Mouse (Mus musculus) megakaryocyte, embryonic 14.5 days (primary cell): ENCODE data around the gene Abca14. TPM values are rescaled to one million over a fixed set of nuclear protein-coding genes. Genes with fewer than 3 reads are reported as not detected.

Experiments used
- H3K27me3 ChIP-seq: replicated peaks from 2 replicates; pipeline ENCODE3; 2012; ENCODE audit warnings: inconsistent platforms
- H3K36me3 ChIP-seq: replicated peaks from 2 replicates; pipeline ENCODE3; 2012; ENCODE audit warnings: low read length, inconsistent platforms, mixed read lengths
- H3K4me1 ChIP-seq: 2 replicates; pipeline ENCODE4 v1.6.1; 2012; ENCODE audit warnings: inconsistent platforms
- H3K4me3 ChIP-seq: replicated peaks from 2 replicates; pipeline ENCODE3; 2012; ENCODE audit warnings: moderate library complexity, mild to moderate bottlenecking, inconsistent platforms
- H3K9me3 ChIP-seq: 2 replicates; pipeline ENCODE4 v1.6.1; 2012; ENCODE audit warnings: inconsistent platforms
- FLI1 ChIP-seq: IDR thresholded peaks from 2 replicates; pipeline ENCODE4 v1.6.1; 2012; ENCODE audit warnings: low read length, inconsistent platforms, mixed read lengths
- GATA1 ChIP-seq: IDR thresholded peaks from 3 replicates; pipeline ENCODE4 v1.6.1; 2012; ENCODE audit warnings: mixed read lengths, low read length, inconsistent platforms, borderline replicate concordance
- polyA plus RNA-seq: library from polyadenylated mRNA; stranded (reverse); fragments of >175 nt; gene quantifications from 2 replicates; pipeline ENCODE4 v1.2.3, GENCODE M21; 2012; ENCODE audit warnings: low replicate concordance; ENCODE audit not compliant: insufficient read depth

Abca14 gene
- polyA plus RNA-seq, 1 experiment = not detected

- TF ChIP-seq GATA1 (no peak), FLI1 (no peak)
- Histone ChIP-seq H3K4me1 (no peaks in the 10 kb centered on the region), H3K9me3 (peaks cover 4% of the 10 kb centered on the region; the same call in 1 of the 2 replicates), H3K36me3 (no peaks in the 10 kb centered on the region), H3K4me3 (no peak overlapping the region), H3K27me3 (no peaks in the 10 kb centered on the region)
Measured at GRCm38 (mm10) chr7:120178935-120179334, 24.8 kb upstream of the Abca14 start.

DNA sequence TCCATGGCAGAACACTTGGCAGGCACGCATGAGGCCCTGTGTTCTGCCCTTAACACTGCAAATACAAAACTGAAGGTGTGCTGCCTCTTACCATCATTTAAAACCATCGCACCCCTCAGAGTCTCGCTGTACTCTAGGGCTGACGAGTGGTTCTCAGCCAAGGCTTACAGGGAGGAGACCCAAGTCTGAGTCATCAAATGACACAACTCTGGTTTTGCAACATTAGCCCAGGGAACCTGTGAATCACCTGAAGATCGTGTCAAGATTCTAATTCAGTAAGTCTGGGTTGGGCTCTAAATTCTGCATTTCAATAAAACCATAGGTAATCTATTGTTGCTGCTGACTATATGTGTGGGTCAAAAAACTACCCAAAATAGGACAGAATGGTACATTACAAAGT, 23.2 kb upstream of the Abca14 start:
- no peaks in the 10 kb centered on the region for H3K4me1 ChIP-seq
- peaks cover 4% of the 10 kb centered on the region; the same call in 1 of the 2 replicates for H3K9me3 ChIP-seq
- H3K36me3 ChIP-seq = no peaks in the 10 kb centered on the region
- H3K27me3 ChIP-seq = no peaks in the 10 kb centered on the region
- no peak overlapping the region for H3K4me3 ChIP-seq
- TF ChIP-seq GATA1 = no peak
- TF ChIP-seq FLI1 = no peak

DNA sequence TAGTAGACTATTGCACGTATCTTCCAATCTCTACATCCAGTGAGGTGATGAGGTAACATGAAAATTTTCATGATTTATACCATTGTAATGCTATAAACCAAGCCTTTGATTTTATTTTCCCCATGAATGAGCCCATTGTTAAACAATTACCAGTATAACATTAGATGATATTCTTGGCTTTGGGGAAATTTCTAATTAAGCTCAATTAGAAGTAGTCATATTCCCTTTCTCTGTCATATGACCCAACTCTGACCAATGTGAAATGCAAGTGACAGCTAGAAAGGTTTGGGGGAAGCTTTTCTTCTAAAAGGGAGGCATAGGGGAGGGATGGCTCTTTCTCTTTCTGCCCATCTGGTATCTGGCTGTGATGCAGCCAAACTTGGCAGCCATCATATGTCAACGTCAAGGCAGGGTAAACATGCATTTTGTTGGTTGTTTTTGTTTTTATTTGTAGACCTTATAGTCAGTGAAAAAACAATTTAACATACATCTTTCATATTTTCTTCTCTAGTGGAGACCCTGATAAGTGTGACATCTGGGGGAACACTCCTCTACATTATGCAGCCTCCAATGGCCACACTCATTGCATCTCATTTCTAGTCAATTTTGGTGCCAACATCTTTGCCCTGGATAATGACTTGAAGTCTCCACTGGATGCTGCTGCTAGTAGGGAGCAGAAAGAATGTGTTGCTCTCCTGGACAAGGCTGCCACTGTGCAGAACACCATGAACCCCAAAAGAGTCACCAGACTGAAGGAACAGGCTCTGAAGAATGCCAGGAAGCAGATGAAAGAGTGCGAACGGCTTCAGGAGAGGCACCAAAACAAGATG, 22.1 kb upstream of the Abca14 start:
- no peaks in the 10 kb centered on the region for H3K36me3 ChIP-seq
- H3K4me1 ChIP-seq = no peaks in the 10 kb centered on the region
- no peak overlapping the region for H3K4me3 ChIP-seq
- TF ChIP-seq FLI1 (no peak), GATA1 (no peak)
- H3K9me3 ChIP-seq = peaks cover 4% of the 10 kb centered on the region; the same call in 1 of the 2 replicates
- no peaks in the 10 kb centered on the region for H3K27me3 ChIP-seq

DNA sequence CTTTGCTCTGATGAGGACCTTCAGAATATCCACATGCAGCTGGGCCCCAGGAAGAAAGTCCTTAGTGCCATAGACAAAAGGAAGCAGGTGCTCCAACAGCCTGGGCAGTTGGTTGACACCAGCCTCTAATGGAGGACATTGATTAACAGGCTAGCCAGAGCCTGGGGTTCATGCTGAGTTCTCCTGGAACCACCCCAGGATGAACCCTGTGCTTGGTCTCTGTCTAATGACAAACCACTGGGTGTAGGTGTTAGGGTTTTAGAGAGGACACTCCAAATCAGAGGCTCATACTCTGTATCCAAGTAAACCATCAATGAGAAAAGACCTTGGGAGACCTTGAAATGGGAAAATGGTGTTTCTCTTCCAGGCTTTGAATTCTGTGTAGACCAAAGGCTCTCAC, 20.9 kb upstream of the Abca14 start:
- Histone ChIP-seq H3K9me3 (peaks cover 4% of the 10 kb centered on the region; the same call in 1 of the 2 replicates), H3K4me1 (no peaks in the 10 kb centered on the region), H3K4me3 (no peak overlapping the region), H3K27me3 (no peaks in the 10 kb centered on the region), H3K36me3 (no peaks in the 10 kb centered on the region)
- TF ChIP-seq FLI1 (no peak), GATA1 (no peak)

- no peaks in the 10 kb centered on the region for H3K4me1 ChIP-seq
- no peaks in the 10 kb centered on the region for H3K36me3 ChIP-seq
- H3K9me3 ChIP-seq = no peaks in the 10 kb centered on the region
- no peak for TF ChIP-seq GATA1
- no peak for TF ChIP-seq FLI1
- H3K27me3 ChIP-seq = no peaks in the 10 kb centered on the region
- no peak overlapping the region for H3K4me3 ChIP-seq
Measured at GRCm38 (mm10) chr7:120188946-120189345, 14.8 kb upstream of the Abca14 start.

DNA sequence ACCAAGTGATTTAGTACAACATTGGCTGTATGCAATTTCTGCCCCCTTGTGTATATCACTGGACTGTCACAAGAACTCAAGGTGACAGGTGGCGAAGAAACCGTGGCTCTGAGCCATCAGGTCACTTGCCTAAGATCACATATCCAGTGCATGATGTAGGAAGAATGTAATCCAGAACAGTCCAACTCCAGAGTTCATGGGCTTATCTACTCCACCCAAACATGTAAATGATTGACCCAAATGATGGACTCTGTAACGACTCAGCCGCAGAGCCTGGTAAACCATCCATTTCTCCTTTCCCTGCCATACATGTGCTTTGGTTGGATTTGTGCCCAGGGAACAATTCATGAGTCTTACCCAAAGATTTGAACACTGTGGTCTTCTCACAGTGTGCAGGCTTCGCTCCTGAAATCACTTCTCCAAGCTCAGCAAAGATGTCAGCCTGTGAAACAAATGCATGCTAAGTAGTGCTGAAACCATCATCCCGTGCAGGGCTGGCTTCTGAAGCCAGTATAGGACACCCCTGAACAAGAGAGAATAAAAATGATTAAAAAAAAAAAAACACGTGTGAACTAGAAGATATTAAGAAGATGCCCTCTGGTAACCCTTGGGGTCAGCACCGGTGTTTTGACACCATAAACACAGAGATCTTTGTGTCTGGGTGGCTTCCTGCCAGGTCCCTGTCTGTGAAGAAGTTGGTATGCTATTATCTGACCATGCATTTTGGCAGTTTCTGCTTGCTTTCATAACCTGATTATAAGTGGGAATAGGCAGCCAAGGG, 14.2 kb upstream of the Abca14 start:
- Histone ChIP-seq H3K36me3 (no peaks in the 10 kb centered on the region), H3K4me1 (no peaks in the 10 kb centered on the region), H3K9me3 (no peaks in the 10 kb centered on the region), H3K27me3 (no peaks in the 10 kb centered on the region), H3K4me3 (no peak overlapping the region)
- TF ChIP-seq GATA1 (no peak), FLI1 (no peak)

DNA sequence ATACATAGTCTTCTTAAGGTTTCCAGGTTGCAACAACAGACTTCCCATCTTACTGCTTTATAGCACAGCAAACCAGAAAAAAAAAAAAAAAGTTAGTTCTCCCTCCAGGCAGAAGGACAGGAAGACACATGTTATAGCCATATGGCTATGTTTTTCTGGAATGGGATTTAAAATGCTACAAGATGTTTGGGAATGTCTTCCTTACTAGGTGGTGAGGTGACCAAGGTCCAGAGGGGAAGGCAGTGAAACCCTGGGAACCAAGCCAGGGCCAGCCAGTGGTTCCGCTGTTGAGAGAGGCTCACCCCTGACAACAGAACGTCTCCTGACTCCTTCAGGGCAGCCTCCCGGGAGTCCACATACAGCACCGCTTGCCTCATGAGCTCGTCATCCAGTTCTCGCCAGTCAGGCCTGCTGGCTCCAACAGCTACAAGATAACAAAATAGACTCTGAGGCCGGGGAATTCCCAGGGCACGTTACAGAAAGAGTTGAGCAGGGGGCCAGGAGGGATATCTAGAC, 13.6 kb upstream of the Abca14 start:
- Histone ChIP-seq H3K9me3 (no peaks in the 10 kb centered on the region), H3K4me3 (no peak overlapping the region), H3K27me3 (no peaks in the 10 kb centered on the region), H3K36me3 (no peaks in the 10 kb centered on the region), H3K4me1 (no peaks in the 10 kb centered on the region)
- TF ChIP-seq FLI1 = no peak
- no peak for TF ChIP-seq GATA1

DNA sequence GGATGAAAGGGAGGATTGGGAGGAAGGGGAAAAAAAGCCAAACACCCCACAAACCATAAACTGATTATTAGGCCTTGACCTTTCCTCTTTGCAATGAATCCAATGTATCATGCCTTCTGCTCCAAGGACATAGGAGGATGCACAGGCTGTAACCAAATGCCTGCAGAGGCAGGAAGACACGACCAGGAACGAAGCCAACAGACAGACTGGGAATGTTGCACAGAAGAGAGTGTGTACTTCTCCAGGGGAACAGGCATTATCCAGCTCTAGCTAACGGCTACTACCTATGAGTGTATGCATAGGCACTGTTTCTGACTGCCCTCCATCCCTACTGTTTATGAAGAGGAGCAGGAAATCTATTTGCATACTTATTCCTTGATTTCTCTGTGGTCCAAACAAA, 11.6 kb upstream of the Abca14 start:
- H3K27me3 ChIP-seq = no peaks in the 10 kb centered on the region
- H3K36me3 ChIP-seq = no peaks in the 10 kb centered on the region
- no peaks in the 10 kb centered on the region for H3K9me3 ChIP-seq
- no peaks in the 10 kb centered on the region for H3K4me1 ChIP-seq
- H3K4me3 ChIP-seq = no peak overlapping the region
- TF ChIP-seq FLI1 (no peak), GATA1 (no peak)

- no peaks in the 10 kb centered on the region for H3K36me3 ChIP-seq
- H3K9me3 ChIP-seq = no peaks in the 10 kb centered on the region
- TF ChIP-seq GATA1 (no peak), FLI1 (no peak)
- no peak overlapping the region for H3K4me3 ChIP-seq
- no peaks in the 10 kb centered on the region for H3K4me1 ChIP-seq
- H3K27me3 ChIP-seq = no peaks in the 10 kb centered on the region
Measured at GRCm38 (mm10) chr7:120192816-120193215, 10.9 kb upstream of the Abca14 start.

DNA sequence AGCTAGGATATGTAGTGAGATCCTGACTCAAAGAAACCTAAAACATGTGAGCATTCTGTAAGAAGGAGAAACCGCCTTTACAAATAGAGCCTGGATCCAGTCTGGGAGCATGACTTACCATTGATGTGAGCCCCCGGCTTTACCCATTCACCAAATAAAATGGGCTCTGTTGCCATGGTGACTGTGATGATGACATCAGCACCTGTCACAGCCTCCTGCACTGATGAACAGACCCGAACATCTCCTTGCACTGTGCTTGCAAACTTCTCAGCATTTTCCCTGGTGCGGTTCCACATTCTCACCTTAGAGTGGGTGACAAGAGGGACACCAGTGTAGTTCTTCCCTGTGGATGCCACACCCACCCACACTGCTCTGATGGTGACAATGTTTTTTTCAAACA, 8.6 kb upstream of the Abca14 start:
- Histone ChIP-seq H3K9me3 (no peaks in the 10 kb centered on the region), H3K4me1 (no peaks in the 10 kb centered on the region), H3K27me3 (peaks cover 4% of the 10 kb centered on the region), H3K36me3 (no peaks in the 10 kb centered on the region), H3K4me3 (no peak overlapping the region)
- TF ChIP-seq GATA1 (no peak), FLI1 (no peak)
